Mouse (Mus musculus) brown adipose tissue, adult 24 weeks (tissue): ENCODE data around the gene Rarres2. TPM values are rescaled to one million over a fixed set of nuclear protein-coding genes. Genes with fewer than 3 reads are reported as not detected.

Experiments
- H3K27ac ChIP-seq: fragments of 200-500 bp; replicated peaks from 2 replicates; pipeline ENCODE4 v1.5.1; 2012; ENCODE audit warnings: low read depth, mild to moderate bottlenecking, low read length
- H3K4me1 ChIP-seq: fragments of 200-500 bp; 2 replicates; pipeline ENCODE4 v1.6.1; 2012; ENCODE audit warnings: low read length, mixed read lengths; ENCODE audit not compliant: control insufficient read depth, insufficient read depth, insufficient read length
- H3K4me3 ChIP-seq: fragments of 200-500 bp; 2 replicates; pipeline ENCODE4 v1.5.1; 2012; ENCODE audit warnings: low read depth, mild to moderate bottlenecking, low read length, moderate library complexity; ENCODE audit not compliant: insufficient read depth
- polyA plus RNA-seq: library from polyadenylated mRNA; stranded (reverse); fragments of >200 nt; gene quantifications from 2 replicates; pipeline ENCODE4 v1.2.4, GENCODE M21; 2012; ENCODE audit not compliant: missing spikeins, insufficient read depth, insufficient read length

The Rarres2 gene
- polyA plus RNA-seq, 1 experiment, result 260 TPM

DNA sequence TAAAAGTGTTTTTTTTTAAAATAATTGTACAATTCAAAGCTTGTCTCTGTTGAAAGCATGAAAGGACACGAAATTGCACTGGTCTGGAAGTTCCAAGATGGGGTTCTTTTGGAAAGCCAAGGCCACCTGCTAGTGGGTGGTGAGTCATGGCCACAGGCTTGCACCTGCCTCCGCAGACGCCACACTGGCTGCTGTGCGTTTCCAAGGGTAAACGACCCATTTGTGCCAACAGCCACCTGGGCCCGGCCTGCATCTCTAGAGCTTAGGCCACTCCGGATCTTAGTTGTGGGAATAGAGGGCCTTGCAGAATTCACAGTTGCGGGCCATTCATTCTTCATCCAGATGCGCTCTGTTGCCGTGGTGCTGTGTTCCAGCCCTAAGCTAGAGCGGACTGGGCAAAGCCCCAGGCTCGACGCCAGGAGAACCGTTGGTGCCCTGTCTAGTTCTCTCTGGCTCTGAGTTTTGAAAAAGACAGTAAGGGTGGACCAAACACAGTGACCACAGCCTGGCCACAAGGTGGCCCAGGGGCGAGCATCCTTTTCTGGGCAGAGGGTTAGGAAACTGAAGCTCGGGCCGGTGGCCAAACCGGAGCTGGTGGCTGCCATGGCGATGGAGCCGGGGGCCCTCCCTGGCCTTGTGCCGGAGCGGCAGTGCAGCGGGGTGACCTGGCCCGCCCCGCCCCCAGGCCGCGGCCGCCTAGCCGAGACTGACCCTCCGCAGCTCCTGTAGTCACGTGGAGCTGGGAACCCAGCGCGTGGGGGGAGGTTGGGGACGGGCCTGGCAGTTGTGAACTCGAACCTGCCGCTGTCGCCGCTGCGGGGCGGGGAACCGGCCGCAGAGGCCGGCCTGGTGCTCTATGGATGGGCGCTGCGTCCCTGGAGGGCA, 20.8 kb upstream of the Rarres2 start, which contains the start of the genes Repin1 and Gm44965:
Gene Repin1, plus strand, starts transcription at position 726 of the 885 bp plus-strand sequence.
Gene Gm44965, plus strand, starts transcription at position 784 of the 885 bp plus-strand sequence.
- peak within 1 kb of the TSS; percentile 89 for H3K4me3 ChIP-seq
- peak within 1 kb of the TSS; percentile 76 for H3K27ac ChIP-seq
- H3K4me1 ChIP-seq, result peaks cover 5% of the 10 kb centered on the region

DNA sequence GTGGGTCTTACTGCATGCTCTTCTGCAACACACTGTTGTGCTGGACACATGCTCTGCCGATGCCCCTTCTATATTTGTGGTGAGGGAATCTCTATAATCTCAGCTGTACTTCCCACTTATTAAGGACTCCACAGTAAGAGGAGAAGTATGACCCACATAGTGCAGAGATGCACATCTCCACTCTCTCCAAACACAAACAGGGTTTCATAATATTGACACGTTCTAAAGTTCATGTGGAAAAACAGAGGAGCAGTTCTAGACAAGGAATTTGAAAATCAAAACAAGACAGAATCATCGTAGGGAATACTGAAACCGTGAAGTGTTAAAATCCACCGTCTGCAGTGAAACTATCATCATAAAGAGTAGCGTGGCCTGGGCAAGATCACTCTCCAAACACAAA, 19.3 kb upstream of the Rarres2 start:
- Histone ChIP-seq H3K27ac (no peak overlapping the region), H3K4me1 (peaks cover 5% of the 10 kb centered on the region)

DNA sequence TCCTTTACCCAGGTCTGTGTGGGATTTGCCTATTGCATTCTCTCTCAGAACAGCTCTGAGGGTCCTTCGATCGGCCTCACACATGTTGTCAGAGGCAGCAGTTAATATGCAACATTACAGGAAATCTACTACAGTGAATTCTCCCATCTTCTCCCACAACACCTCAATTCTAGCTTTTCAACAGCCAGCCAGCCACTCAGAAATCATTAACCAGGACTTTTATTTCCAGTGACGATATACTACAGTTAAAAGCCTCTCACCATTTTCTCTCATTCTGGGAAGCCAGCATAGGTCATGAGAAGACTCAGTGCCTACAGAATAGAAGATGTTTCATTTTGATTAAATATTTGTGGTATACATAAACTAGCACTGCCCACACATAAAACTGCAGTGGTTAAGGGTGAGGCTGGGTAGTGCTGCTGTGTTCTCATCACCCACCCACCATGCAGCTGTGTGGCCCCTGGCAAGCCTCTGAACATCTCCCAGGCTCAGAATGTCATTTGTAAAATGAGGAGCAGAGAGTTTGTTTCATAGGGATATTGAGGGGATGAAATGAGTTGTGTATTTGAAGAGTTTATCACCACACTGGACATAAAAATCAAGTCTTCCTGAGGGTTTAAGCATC, 18.7 kb upstream of the Rarres2 start:
- H3K4me1 ChIP-seq, result peaks cover 5% of the 10 kb centered on the region
- H3K4me3 ChIP-seq, result no peak overlapping the region
- no peak overlapping the region for H3K27ac ChIP-seq

More for the DNA sequence above, 19.3 kb upstream of the Rarres2 start:
- no peak overlapping the region for H3K4me3 ChIP-seq

DNA sequence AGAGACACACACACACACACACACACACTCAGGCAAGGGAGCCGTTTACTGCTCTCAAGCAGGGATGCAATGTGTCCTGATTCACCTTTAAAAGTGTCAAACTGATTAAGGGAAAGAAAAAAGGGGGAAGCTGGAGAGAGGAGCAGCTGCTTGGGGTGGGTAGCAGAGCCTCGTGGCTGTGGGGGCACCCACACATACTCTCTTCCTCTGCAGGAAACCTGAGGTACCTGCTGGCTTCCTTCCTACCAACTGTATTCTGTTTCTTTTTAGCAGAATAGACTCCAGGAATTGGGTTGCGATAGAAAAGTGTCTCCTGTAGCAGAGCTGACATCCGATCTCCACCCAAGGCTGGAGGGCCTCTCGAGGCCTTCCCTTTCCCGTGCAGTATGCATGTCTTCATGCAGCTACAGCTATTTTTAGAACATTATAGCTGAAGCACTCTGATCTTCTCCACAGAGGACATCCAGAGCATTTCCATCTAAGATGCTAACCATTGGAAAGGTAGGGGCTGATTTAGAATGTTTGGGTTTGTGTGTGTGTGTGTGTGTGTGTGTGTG, 16.7 kb upstream of the Rarres2 start, which contains the start of gene Gm45021:
Gene Gm45021, plus strand, starts transcription at position 417 of the 557 bp plus-strand sequence.
- Histone ChIP-seq H3K4me3 (no peak within 1 kb of the TSS), H3K4me1 (no peaks in the 10 kb centered on the region), H3K27ac (no peak within 1 kb of the TSS)

DNA sequence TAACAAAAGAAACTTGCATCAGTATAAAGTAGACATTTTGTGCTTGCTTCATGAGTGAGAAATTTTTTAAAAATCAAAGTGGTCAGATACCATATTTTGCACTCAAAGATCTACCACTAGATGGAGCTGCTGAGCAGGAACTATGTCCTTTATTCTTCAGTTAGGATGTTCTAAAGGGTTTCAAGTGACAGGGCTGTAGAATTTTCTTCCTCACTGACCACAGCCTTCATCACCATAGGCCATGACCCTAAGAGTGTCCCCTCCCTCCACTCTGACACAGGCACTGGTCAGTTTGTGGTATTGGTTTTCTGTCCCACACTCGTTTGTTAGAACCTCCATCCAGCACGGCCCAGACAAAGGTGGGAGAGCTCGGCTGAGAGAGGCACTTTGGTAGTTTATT, 9.4 kb upstream of the Rarres2 start:
- peaks cover 2% of the 10 kb centered on the region; the same call in 1 of the 2 replicates for H3K4me1 ChIP-seq
- no peak overlapping the region for H3K27ac ChIP-seq
- no peak overlapping the region for H3K4me3 ChIP-seq

DNA sequence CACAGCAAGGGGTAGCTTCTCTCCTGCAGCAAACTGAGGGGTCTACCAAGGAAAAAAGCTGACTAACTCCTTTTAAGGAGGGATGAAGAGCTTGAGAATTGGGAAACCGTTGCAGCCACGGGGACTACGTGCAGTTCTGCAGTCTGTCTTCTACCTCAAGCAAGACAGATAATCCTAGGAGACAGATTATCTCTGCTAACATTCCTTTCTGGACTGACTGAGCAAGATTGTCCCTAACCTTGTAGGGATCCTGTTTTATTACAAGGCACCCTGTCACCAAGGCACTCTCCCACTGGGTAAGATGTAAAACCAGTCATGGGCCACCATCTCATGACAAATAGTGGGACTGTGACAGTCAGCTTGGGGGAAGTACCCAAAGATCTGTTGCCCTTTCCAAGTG, 8.7 kb upstream of the Rarres2 start:
- Histone ChIP-seq H3K27ac (0 out of 2 replicates have a peak overlapping the region, but pooled peaks have one; percentile 12), H3K4me3 (no peak overlapping the region), H3K4me1 (peaks cover 2% of the 10 kb centered on the region; the same call in 1 of the 2 replicates)

GRCm38 (mm10) chr6:48579215-48579648, 6.6 kb upstream of the Rarres2 start:
- Histone ChIP-seq H3K4me1 (peaks cover 2% of the 10 kb centered on the region; the same call in 1 of the 2 replicates), H3K4me3 (peak overlapping the region; percentile 25), H3K27ac (peak overlapping the region; percentile 97)

DNA sequence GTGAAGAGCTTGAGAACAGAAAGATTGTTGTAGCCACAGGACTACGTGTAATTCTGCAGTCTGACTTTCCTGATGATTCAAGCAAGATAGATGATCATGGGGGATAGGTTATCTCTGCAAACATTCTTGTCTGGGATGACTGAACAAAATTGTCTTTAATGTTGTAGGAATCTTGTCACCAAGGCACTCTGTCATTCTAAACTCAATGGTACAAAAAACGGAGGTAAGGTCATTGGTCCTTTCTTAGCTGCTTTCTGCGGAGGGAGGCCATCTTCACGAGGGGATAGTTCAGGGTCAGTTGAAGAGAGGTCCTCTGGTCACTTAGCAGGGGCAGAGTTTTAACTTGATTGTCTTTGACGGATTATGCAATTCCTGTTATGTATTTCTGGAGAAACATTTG, 6.1 kb upstream of the Rarres2 start:
- Histone ChIP-seq H3K4me3 (no peak overlapping the region), H3K27ac (peak overlapping the region; percentile 97), H3K4me1 (peaks cover 6% of the 10 kb centered on the region)

- H3K4me3 ChIP-seq, result no peak overlapping the region
- peak overlapping the region; percentile 41 for H3K27ac ChIP-seq
- H3K4me1 ChIP-seq, result peaks cover 18% of the 10 kb centered on the region
Measured at GRCm38 (mm10) chr6:48573981-48574380, 1.4 kb upstream of the Rarres2 start.

- Histone ChIP-seq H3K27ac (peak overlapping the region; percentile 74), H3K4me3 (no peak overlapping the region), H3K4me1 (peaks cover 23% of the 10 kb centered on the region)
Measured at GRCm38 (mm10) chr6:48573280-48573679, 691 bp upstream of the Rarres2 start.

DNA sequence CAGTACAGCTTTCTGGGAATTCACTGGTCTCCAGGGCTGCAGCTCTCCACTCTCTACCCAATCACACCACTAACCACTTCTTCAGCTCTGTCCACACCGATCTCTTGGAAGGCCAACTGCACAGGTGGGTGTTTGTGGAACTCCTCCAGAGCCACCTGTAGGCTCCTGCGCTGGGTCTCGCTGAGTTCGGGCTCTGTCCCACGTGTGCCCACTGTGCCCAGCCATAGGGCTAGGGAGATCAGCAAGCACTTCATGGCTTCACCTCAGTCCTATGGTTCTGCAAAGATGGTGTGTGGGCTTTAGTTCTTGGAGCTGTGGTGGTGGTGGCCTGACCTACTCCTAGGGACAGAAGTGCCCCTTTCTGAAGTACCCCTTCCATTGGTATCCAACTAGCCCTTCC, 575 bp downstream of the Rarres2 start:
- Histone ChIP-seq H3K27ac (peak overlapping the region; percentile 92), H3K4me3 (peak overlapping the region; percentile 65)

GRCm38 (mm10) chr6:48569065-48569807, 3.4 kb downstream of the Rarres2 start:
- H3K4me3 ChIP-seq, result 0 out of 2 replicates have a peak overlapping the region, but pooled peaks have one; percentile 10
- no peak overlapping the region; the same call in 1 of the 2 replicates for H3K27ac ChIP-seq
- H3K4me1 ChIP-seq, result peaks cover 33% of the 10 kb centered on the region

More for the DNA sequence above, 575 bp downstream of the Rarres2 start:
- peaks cover 28% of the 10 kb centered on the region for H3K4me1 ChIP-seq

DNA sequence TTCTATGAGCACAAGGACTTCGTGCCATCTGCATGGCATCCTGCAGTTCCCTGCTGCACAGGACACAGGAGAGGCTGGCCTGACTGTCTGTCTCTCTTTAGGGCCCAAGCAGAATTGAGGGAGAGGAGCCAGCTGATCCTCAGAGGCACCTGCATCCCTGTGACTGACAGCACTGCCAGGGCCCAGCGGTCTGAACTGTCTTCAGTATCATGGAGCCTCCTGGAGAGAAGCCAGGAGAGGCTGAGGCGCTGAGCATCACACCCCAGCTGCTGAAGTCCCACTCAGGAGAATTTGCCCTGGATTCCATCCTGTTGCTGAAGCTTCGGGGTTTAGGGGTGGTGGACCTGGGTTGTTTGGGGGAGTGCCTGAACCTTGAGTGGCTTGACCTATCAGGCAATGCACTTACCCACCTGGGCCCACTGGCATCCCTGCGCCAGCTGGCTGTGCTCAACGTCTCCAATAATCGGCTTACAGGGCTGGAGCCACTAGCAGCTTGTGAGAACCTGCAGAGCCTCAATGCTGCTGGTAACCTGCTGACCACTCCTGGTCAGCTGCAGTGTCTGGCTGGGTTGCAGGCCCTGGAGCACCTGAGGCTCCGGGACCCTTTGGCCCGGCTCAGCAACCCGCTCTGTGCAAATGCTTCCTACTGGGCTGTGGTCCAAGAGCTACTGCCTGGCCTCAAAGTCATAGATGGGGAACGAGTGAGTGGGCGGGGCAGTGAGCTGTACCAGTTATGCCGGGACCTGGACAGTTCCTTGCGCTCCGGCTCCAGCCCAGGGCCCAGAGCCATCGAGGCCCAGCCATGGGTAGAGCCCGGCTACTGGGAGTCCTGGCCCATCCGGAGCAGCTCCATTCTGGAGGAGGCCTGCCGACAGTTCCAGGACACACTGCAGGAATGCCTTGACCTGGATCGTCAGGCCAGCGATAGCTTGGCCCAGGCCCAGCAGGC, 4.3 kb downstream of the Rarres2 start:
- Histone ChIP-seq H3K4me3 (0 out of 2 replicates have a peak overlapping the region, but pooled peaks have one; percentile 10), H3K4me1 (peaks cover 28% of the 10 kb centered on the region), H3K27ac (no peak overlapping the region)
